Mouse (Mus musculus): ENCODE data around the gene Hcfc1.
A peak's percentile ranks its signal among the peaks of the same experiment; 100 is the strongest.

The Hcfc1 gene

GRCm38 (mm10) chrX:73966248-73967176 lies at the start of gene Hcfc1:
Gene Hcfc1 (minus strand): TSS chrX:73966357.
- DNase-seq: peak; percentile 91

GRCm38 (mm10) chrX:74014597-74014996 lies 48.4 kb upstream of the Hcfc1 start:
- no peak for DNase-seq

- no peak for DNase-seq
Observed at GRCm38 (mm10) chrX:74008063-74008462, 41.9 kb upstream of the Hcfc1 start.

- no peak for DNase-seq
Observed at GRCm38 (mm10) chrX:74006401-74006800, 40.2 kb upstream of the Hcfc1 start.

DNA sequence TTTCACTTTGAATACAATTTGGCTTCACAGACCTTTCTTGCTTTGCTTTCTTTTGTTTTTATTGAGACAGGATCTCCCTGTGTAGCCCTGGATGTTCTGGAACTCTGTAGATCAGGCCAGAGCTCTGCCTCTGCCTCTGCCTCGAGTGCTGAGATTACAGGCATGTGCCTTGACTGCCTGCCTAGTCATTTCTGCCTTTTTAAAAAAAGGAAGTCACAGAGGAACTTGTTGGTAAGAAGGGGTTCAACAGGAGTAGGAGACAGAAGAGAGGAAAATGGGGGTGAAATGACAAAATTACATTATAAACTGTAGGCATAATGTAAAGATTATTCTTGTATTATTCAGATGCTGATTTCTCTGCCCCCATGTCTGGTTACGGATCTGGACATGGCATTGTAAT lies 37.5 kb upstream of the Hcfc1 start:
- no peak for DNase-seq

- no peak for DNase-seq
Observed at GRCm38 (mm10) chrX:74001024-74001423, 34.9 kb upstream of the Hcfc1 start.

DNA sequence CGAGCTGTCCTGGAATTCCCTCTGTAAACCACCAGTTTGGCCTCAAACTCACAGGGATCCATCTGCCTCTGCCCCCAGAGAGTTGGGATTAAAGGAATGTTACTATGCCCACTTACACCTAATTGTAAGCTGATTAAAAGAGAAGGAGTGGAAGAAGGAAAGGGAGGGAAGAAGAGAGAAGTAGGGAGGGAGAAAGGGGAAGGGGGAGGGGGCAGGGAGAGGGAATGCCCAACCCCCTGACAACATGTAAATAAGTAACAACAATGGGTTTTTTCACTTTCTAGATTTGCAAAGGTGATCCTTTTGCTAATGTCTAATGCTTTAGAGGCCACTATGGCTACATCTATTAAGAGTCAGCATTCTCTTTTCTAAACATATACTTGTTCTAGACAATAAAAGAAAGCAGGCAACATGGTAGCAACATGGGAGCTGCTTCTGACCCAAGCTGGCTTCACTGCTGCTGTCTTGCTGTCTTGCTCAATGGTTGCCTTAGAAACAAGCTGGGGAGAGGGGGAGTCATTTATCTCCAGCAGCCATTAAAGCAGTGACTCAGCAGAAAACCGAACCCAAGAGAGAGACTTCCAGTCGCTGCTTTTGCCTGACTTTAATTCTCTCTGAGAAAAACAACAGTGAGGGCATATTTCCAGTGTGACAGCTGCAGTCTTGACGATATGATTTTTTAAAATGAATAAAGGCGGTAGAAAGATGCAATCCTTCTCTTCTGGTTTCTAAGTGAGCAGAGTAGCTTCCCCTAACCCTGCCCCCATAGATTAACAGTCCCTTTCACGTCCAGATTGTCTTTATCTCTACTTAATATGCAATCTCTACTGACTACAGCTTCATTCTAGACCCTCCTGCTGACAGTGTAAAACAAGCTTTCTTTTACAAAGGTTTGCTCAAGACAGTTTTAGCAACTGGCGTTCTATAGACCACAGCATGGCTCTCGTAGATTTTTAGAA lies 33.0 kb upstream of the Hcfc1 start:
- peak; percentile 69 for DNase-seq

GRCm38 (mm10) chrX:73977783-73978182 lies 11.6 kb upstream of the Hcfc1 start:
- DNase-seq: no peak

GRCm38 (mm10) chrX:73976283-73976682 lies 10.1 kb upstream of the Hcfc1 start:
- DNase-seq: no peak

DNA sequence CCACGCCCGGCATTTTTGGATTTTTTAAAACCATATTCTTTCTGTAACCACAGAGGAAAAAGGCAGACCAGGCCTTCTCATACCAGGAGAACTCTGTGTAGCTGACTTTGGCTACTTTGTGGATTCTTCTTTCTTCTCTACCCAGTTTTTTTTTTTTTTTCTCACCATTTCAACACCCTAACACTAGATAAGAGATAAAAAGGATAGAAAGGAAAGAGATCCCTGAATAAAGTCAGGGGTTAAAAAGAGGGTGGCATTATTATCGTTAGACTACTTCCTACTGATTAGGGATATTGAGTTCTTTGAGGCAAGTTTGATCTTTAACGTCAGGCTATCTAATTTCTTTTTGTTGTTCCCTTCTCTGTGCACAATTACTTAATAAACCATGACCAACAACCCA lies 6.6 kb upstream of the Hcfc1 start:
- no peak for DNase-seq

DNA sequence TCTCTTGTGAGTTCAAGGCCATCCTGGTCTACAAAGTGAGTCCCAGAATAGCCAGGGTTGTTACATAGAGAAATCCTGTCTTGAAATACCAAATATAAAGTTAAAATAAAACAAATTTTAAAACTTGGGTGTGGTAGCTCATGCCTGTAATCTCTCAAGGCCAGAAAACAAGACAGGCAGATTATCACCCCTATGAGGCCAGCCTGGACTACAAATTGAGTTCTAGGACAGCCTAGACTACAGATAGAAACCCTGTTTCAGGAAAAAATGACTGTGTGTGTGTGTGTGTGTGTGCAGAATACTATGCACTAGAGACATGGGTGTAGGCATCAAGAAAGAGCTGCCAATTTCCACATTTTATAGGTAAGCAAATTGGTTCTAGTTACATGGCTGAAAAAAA lies 4.6 kb upstream of the Hcfc1 start:
- DNase-seq: peak; percentile 51

DNA sequence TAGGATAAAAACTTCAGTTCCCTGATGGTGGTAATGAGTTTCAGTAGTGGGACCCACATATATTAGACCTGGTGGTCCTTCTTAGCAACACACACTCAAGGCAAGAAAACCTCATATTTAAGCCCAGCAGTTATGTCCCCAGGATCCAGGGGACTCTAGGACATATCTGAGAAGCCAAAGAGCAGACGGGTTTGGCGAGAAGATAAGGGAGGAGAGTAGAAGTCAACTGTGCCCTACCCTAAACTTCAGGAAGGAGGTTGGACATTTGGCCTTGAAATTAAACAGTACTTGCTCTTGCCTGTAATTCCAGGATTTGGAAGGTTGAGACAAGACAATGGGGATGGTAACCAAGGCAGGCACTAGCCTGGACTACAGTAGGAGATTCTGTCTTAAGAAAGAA lies 3.6 kb upstream of the Hcfc1 start:
- peak; percentile 57 for DNase-seq

- DNase-seq: no peak
Observed at GRCm38 (mm10) chrX:73969167-73969566, 3.0 kb upstream of the Hcfc1 start.

DNA sequence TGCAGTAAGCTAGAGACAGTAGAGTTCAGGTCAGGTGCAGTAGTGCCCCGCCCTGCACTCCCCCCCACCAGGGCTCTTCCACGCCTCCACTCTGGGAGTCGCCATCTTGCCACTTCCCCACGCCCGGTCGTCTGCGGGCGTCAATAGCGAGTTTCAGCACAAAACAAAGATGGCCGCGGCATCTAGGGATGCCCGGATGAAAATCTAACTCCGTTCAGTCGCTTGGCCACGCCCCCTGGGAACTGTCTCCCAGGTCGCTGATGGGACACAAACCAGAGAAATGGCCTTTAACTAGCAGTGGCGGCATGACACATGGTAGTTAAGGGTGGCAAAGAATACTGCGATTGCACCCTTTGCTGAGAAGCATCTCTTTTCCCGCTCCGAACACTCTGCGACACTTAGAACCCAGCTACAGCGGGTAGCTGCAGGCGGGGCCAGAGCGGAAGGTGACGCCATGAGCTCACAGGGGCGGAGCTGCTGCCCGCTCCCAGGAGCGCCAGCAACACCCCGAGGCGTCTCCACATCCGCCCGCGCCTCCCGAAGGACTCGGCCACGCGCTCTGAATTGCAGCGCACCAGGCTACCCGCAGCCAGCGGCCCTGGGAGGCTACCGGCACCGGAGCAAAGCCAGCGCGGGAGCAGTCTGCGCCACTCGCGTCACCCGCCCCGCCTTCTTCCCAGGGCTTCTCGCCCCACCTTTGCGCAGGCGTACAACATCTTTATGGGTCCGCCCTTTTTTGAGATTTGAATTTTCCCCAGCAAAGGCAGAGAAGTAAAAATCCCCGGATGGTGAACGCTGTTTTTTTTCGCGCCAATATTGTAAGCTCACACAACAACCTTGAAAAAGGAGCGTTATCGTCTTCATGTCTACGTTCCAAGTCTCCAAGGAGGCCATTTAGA lies 1.3 kb upstream of the Hcfc1 start:
- DNase-seq: peak; percentile 89

DNA sequence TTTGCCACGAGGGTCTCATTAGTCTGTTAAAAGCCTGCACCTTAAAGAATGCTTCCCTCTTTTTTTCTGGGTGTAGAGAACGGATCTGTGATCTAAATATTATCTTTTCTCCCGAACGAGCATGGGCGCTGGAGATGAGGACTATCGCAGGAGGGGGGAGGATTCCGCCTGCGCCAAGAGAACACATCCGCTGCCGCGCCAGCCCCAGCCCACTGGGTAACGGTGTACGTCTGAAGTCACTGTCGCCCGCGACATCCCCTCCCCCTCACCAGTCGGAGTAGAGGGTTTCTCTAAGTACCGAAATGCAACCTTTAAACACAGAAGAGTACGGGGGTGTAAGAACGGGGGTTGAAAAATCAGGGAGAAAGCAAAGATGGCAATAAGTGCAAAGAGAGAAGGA lies 850 bp downstream of the Hcfc1 start:
- peak; percentile 69 for DNase-seq

DNA sequence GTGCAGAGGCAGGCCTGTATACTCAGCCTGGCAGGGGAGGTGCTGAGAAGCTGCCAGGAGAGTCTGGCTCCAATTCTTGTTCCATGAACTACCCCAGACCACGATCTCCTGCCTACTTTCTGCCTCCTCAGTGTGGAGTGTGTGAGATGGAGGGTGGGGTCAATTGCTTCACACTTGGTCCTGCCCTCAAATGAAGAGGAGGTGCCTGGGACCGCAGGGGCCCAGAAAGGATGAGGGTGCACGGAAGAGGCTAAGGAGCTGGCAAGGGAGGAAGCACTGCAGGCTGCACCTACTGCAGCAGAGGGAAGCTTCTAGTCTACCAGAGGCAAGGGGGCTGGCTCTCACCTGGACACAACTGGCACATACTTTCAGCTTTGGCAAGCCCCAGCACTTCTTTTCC lies 1.8 kb downstream of the Hcfc1 start:
- DNase-seq: peak; percentile 67

GRCm38 (mm10) chrX:73954988-73955387 lies 11.2 kb downstream of the Hcfc1 start:
- DNase-seq: no peak

DNA sequence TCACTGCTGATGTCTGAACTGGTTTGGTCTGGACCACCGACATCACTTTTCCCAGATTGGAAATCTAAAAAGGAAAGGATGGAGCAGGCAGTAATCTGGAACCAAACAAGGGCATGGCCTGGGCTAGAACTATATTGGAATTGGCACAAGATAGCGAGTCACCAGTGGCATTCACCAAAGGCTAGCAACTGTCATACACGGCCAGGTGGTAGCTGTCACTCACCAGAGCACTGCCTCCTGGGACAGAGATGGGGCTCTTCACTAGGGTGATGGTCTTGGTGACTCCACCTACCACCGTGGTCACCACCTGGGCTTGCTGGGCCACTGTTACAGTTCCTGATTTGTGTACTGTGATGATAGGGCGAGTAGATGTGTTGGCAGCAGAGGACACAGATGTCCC lies 13.6 kb downstream of the Hcfc1 start:
- no peak for DNase-seq

- no peak for DNase-seq
Observed at GRCm38 (mm10) chrX:73949341-73949740, 16.8 kb downstream of the Hcfc1 start.

- peak; percentile 52 for DNase-seq
Observed at GRCm38 (mm10) chrX:73948647-73949046, 17.5 kb downstream of the Hcfc1 start.

DNA sequence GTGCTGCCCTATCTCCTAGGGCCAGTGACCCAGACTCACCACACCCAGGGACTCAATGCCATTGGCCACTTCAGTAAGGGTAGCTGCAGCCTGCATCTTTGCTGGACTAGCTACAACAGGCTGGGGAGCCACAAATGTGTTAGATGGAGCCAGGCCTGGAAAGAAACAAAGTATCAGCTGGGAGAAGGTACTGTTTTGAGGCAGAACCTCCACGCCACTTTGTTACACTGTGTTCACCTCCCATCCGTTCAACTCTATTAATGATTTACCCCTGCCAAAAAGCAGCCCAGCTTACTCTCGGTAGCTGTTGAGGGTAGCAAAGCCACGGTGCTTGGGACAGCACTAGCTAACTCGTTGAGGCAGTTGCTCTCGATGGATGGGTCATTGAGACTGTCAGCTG lies 19.3 kb downstream of the Hcfc1 start:
- DNase-seq: no peak

GRCm38 (mm10) chrX:73942294-73942693 lies 23.9 kb downstream of the Hcfc1 start:
- no peak for DNase-seq

DNA sequence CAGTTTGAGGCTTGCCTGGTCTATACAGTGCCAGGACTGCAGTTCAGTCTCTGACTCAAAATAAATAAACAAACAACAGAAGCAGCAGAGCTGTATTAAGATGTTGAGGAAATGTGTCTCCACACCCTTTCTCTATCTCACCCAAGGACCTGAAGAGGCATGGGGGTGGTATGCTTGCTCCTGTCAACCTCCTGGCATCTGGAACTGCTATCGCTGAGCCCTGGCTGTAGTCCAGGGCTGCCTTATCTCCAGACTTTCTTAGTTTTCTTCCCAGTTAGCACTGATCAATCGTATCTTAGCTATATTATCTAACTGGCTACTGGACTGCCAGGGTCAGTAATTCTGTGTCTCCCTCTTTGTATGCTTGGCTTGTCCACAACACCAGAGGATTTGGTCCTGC lies 24.3 kb downstream of the Hcfc1 start:
- no peak for DNase-seq
